Mouse (Mus musculus) ES-Bruce4 (cell line): ENCODE results near the gene Ankrd23.

Experiments
- CTCF ChIP-seq: IDR thresholded peaks from one replicate; pipeline ENCODE4 v1.8.1; 2011; ENCODE audit warnings: low read depth, low read length
- POLR2A ChIP-seq: IDR thresholded peaks from one replicate; pipeline ENCODE4 v1.8.1; 2011; ENCODE audit warnings: low read length; ENCODE audit not compliant: insufficient read depth

DNA sequence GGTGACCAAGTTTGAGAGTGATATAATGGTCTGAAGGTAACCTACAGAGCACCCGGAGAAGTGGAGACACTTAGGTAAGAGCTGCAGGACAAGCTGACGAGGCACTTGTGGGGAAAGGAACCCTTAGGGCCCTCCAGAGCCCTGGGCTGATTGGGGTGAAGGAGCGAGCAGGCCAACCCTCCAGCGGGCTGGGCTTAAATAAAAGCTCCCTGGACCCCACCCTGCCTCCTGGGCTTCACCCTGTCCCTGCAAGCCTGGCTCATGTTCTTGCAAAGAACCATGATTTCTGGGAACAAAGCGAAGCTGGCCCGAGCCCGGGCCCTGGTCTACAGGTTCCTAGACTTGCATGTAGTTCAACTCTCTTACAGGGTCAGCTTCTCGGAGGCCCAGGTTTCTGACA lies 36.8 kb upstream of the Ankrd23 start:
- TF ChIP-seq POLR2A (no peak), CTCF (no peak)
